Mouse (Mus musculus) bone marrow, adult 2 months (tissue): ENCODE measurements around the gene Vmn1r34. TPM values are rescaled to one million over a fixed set of nuclear protein-coding genes. Genes with fewer than 3 reads are reported as not detected.
"Not testable (repeated sequence)": the region's sequence is repeated elsewhere in the genome, so short reads cannot be mapped to it uniquely, and the experiment has no call there.

Experiments
- H3K27ac ChIP-seq: fragments of 200-500 bp; 2 replicates; pipeline ENCODE4 v1.5.1; 2012; ENCODE audit warnings: low read depth, mild to moderate bottlenecking, control low read depth, inconsistent platforms, low read length; ENCODE audit not compliant: control insufficient read depth, poor library complexity, insufficient read depth
- H3K4me1 ChIP-seq: fragments of 200-500 bp; 2 replicates; pipeline ENCODE4 v1.6.1; 2011; ENCODE audit warnings: low read length; ENCODE audit not compliant: control insufficient read depth, insufficient read depth
- H3K4me3 ChIP-seq: fragments of 200-500 bp; replicated peaks from 2 replicates; pipeline ENCODE3; 2011; ENCODE audit warnings: mild to moderate bottlenecking, low read depth, low read length, control low read depth; ENCODE audit not compliant: control insufficient read depth
- CTCF ChIP-seq: fragments of 200-500 bp; IDR thresholded peaks from 2 replicates; pipeline ENCODE4 v1.5.1; 2011; ENCODE audit warnings: low read length, control low read depth; ENCODE audit not compliant: control insufficient read depth, insufficient read depth
- POLR2A ChIP-seq: fragments of 200-500 bp; IDR thresholded peaks from 2 replicates; pipeline ENCODE4 v1.6.1; 2011; ENCODE audit warnings: low read depth, mild to moderate bottlenecking, control low read depth, low read length, borderline replicate concordance; ENCODE audit not compliant: control insufficient read depth
- WGBS: fragments of 180-500 bp; shearing (Covaris S2); methylation state at CpG from one replicate; pipeline ENCODE4 v1.1.7; 2018; 5-methylcytosine and 5-hydroxymethylcytosine counted together
- polyA plus RNA-seq: library from polyadenylated mRNA; stranded (reverse); fragments of >200 nt; gene quantifications from 2 replicates; pipeline ENCODE4 v1.2.4, GENCODE M21; 2011; ENCODE audit warnings: low replicate concordance; ENCODE audit not compliant: missing spikeins, insufficient read depth, insufficient read length

Vmn1r34 gene
- polyA plus RNA-seq, result not detected in 2 replicates

- no peak within 1 kb of the TSS for H3K4me3 ChIP-seq
- 74% methylated on average over 1 of the region's 1 CpGs for WGBS
- no peaks in the 10 kb centered on the region for H3K4me1 ChIP-seq
- H3K27ac ChIP-seq, result no peak within 1 kb of the TSS
- TF ChIP-seq CTCF (no peak), POLR2A (no peak)
These were observed at the start of gene Vmn1r34 for GRCm38 (mm10) chr6:66643779-66644178. Gene Vmn1r34 (minus strand): TSS chr6:66643879.

- no peak for TF ChIP-seq CTCF
- no peak for TF ChIP-seq POLR2A
These were observed 42.1 kb upstream of the Vmn1r34 start, which contains the start of gene Vmn1r35 for GRCm38 (mm10) chr6:66685806-66686205. Gene Vmn1r35 (minus strand): TSS chr6:66685906.

GRCm38 (mm10) chr6:66618182-66618581 lies 25.5 kb downstream of the Vmn1r34 start, which contains the start of gene Vmn1r33:
Gene Vmn1r33 (minus strand): TSS chr6:66618282.
- not testable (repeated sequence) for H3K27ac ChIP-seq, H3K4me3 ChIP-seq, H3K4me1 ChIP-seq

More at GRCm38 (mm10) chr6:66685806-66686205, 42.1 kb upstream of the Vmn1r34 start, which contains the start of gene Vmn1r35:
- WGBS, result 67% methylated on average over 3 of the region's 3 CpGs
- no peak within 1 kb of the TSS for H3K27ac ChIP-seq
- no peak within 1 kb of the TSS for H3K4me3 ChIP-seq
- H3K4me1 ChIP-seq, result no peaks in the 10 kb centered on the region

- Histone ChIP-seq H3K27ac (no peak overlapping the region), H3K4me3 (no peak overlapping the region), H3K4me1 (no peaks in the 10 kb centered on the region)
- no peak for TF ChIP-seq CTCF
- TF ChIP-seq POLR2A, result no peak
These were observed 47.9 kb downstream of the Vmn1r34 start for GRCm38 (mm10) chr6:66595804-66596203.

Other genes with a start within 250 kb of the Vmn1r34 start
- 32.6 and 45.4 TPM in 2 replicates for gene Mad2l1, start 108.5 kb downstream of the Vmn1r34 start, polyA plus RNA-seq
- gene Vmn1r32, start 83.8 kb downstream of the Vmn1r34 start, polyA plus RNA-seq, result not detected in 2 replicates
- not detected in 2 replicates for gene Vmn1r33, start 25.6 kb downstream of the Vmn1r34 start, polyA plus RNA-seq
- not detected in 2 replicates for gene Vmn1r35, start 42.0 kb upstream of the Vmn1r34 start, polyA plus RNA-seq
- gene Vmn1r36, start 75.3 kb upstream of the Vmn1r34 start, polyA plus RNA-seq, result not detected in 2 replicates
- gene Vmn1r37, start 85.5 kb upstream of the Vmn1r34 start, polyA plus RNA-seq, result not detected in 2 replicates
- gene Vmn1r38, start 138.7 kb upstream of the Vmn1r34 start, polyA plus RNA-seq, result 1.2 TPM in 1 of 2 replicates, not detected in the other
- not detected in 2 replicates for gene Vmn1r39, start 166.7 kb upstream of the Vmn1r34 start, polyA plus RNA-seq